Mouse (Mus musculus) erythroblast, embryonic 14.5 days (primary cell): ENCODE results near the gene Pagr1a. TPM values are rescaled to one million over a fixed set of nuclear protein-coding genes. Genes with fewer than 3 reads are reported as not detected.

Experiments
- H3K27me3 ChIP-seq: 2 replicates; pipeline ENCODE4 v1.6.1; 2012; ENCODE audit warnings: inconsistent platforms; ENCODE audit not compliant: control insufficient read depth
- H3K36me3 ChIP-seq: 2 replicates; pipeline ENCODE4 v1.6.1; 2012; ENCODE audit warnings: mild to moderate bottlenecking, inconsistent platforms; ENCODE audit not compliant: control insufficient read depth
- H3K4me1 ChIP-seq: 2 replicates; pipeline ENCODE4 v1.6.1; 2012; ENCODE audit warnings: inconsistent platforms; ENCODE audit not compliant: control insufficient read depth
- H3K4me3 ChIP-seq: replicated peaks from 2 replicates; pipeline ENCODE3; 2012; ENCODE audit warnings: moderate library complexity, mild to moderate bottlenecking, inconsistent platforms
- H3K9me3 ChIP-seq: 2 replicates; pipeline ENCODE4 v1.6.1; 2012; ENCODE audit warnings: low read length, inconsistent platforms, mixed read lengths; ENCODE audit not compliant: control insufficient read depth
- GATA1 ChIP-seq: IDR thresholded peaks from 2 replicates; pipeline ENCODE4 v1.6.1; 2012; ENCODE audit warnings: low read length, inconsistent platforms, mixed read lengths
- TAL1 ChIP-seq: IDR thresholded peaks from 3 replicates; pipeline ENCODE4 v1.6.1; 2012; ENCODE audit warnings: low read length, inconsistent platforms, mixed read lengths
- polyA plus RNA-seq: library from polyadenylated mRNA; stranded (reverse); fragments of >175 nt; gene quantifications from 2 replicates; pipeline ENCODE4 v1.2.3, GENCODE M21; 2012

Gene Pagr1a
- polyA plus RNA-seq, result 8.2 and 13.3 TPM in 2 replicates

DNA sequence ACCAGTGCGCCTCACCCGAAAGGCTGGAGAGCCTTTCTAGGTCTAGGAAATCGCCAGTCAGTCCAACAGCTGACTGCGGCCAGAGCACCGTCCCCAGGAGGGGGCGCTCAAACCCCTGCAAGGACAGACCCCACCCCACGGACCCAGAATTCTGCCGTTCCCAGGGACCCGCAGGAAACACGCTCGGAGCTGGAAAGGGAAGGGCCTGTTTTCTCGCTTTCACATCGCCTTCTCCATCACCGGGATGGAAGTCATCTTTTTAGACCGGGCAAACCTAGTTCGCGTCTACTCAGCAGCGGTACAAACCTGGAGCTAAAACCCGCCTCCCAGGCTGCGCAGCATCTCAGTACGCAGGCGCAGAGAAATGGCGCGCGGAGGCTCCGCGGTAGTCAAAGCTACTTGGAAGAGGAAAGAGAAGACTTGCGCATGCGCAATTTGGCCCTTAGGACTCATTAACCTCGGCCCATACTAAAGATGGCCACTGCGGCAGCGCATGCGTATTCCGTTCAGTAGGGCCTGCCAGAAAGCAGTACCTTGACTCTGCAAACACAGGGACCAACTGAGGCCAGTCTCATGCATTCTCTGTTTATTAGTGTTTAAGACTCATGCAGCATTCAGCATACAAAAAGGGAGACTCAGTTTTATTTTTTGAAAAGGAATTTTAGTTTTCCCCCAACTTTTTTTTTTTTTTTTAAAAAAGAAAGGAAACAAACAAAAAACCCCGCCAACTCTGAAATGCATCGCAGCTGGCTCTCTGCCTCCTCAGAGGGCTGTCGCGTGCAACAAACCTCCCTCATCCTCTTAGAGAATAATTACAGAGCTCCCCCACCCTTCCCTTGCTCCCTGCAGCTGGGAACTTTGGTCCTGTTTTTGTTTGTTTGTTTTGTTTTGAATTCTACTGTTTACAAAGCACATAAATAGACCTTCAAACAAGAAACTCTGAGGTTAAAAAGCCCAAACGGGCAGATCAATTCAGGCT, at the start of gene Pagr1a:
Pagr1a (minus strand) TSS at position 382 of the 979 bp plus-strand sequence.
- Histone ChIP-seq H3K9me3 (no peaks in the 10 kb centered on the region), H3K27me3 (peaks cover 7% of the 10 kb centered on the region), H3K4me1 (peaks cover 71% of the 10 kb centered on the region), H3K36me3 (peaks cover 46% of the 10 kb centered on the region), H3K4me3 (peak within 1 kb of the TSS; percentile 81)
- TF ChIP-seq TAL1, result no peak
- no peak for TF ChIP-seq GATA1

- no peak for TF ChIP-seq GATA1
- TF ChIP-seq TAL1, result no peak
- Histone ChIP-seq H3K4me3 (no peak overlapping the region), H3K27me3 (no peaks in the 10 kb centered on the region), H3K4me1 (peaks cover 4% of the 10 kb centered on the region; the same call in 1 of the 2 replicates), H3K9me3 (no peaks in the 10 kb centered on the region), H3K36me3 (no peaks in the 10 kb centered on the region)
Measured at GRCm38 (mm10) chr7:127066317-127066716, 49.2 kb upstream of the Pagr1a start.

- no peaks in the 10 kb centered on the region for H3K9me3 ChIP-seq
- H3K4me3 ChIP-seq, result no peak overlapping the region
- H3K4me1 ChIP-seq, result peaks cover 4% of the 10 kb centered on the region; the same call in 1 of the 2 replicates
- H3K36me3 ChIP-seq, result no peaks in the 10 kb centered on the region
- TF ChIP-seq TAL1 (no peak), GATA1 (no peak)
- peaks cover 2% of the 10 kb centered on the region; the same call in 1 of the 2 replicates for H3K27me3 ChIP-seq
Measured at GRCm38 (mm10) chr7:127065538-127065937, 48.4 kb upstream of the Pagr1a start.

- no peak for TF ChIP-seq GATA1
- TF ChIP-seq TAL1, result no peak
- Histone ChIP-seq H3K4me3 (no peak overlapping the region), H3K36me3 (no peaks in the 10 kb centered on the region), H3K4me1 (no peaks in the 10 kb centered on the region), H3K27me3 (peaks cover 48% of the 10 kb centered on the region), H3K9me3 (no peaks in the 10 kb centered on the region)
Measured at GRCm38 (mm10) chr7:127055026-127055585, 38.0 kb upstream of the Pagr1a start.

- H3K4me1 ChIP-seq, result peaks cover 35% of the 10 kb centered on the region
- peaks cover 2% of the 10 kb centered on the region; the same call in 1 of the 2 replicates for H3K27me3 ChIP-seq
- peak within 1 kb of the TSS; percentile 82 for H3K4me3 ChIP-seq
- no peak for TF ChIP-seq TAL1
- TF ChIP-seq GATA1, result no peak
- H3K36me3 ChIP-seq, result peaks cover 47% of the 10 kb centered on the region
- no peaks in the 10 kb centered on the region for H3K9me3 ChIP-seq
Measured at GRCm38 (mm10) chr7:127041851-127042672, 24.9 kb upstream of the Pagr1a start, which contains the start of gene Kif22. Gene Kif22 (minus strand): TSS chr7:127042471.

GRCm38 (mm10) chr7:127031244-127031643, 14.1 kb upstream of the Pagr1a start:
- no peaks in the 10 kb centered on the region for H3K27me3 ChIP-seq
- peaks cover 47% of the 10 kb centered on the region for H3K4me1 ChIP-seq
- TF ChIP-seq TAL1 (no peak), GATA1 (no peak)
- H3K9me3 ChIP-seq, result no peaks in the 10 kb centered on the region
- peaks cover 89% of the 10 kb centered on the region for H3K36me3 ChIP-seq
- H3K4me3 ChIP-seq, result no peak overlapping the region

DNA sequence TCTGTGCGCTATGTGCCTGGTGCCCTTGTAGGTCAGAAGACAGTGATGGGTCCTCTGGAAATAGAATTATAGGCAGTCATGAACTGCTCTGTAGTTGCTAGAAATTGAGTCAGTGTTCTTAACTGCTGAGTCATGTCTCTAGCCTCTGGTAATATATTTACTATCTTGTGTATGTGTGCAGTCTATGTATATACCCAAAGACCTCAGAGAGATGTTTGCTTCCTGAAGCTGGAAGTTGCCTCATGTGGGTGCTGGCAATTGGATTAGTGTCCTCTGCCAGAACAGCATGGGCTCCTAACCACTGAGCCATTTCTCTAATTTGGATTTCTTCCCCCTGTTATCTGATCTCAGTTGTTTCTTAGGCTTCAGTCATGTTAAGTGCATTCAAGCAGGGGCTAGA, 13.0 kb upstream of the Pagr1a start:
- no peak for TF ChIP-seq GATA1
- TF ChIP-seq TAL1, result no peak
- H3K27me3 ChIP-seq, result no peaks in the 10 kb centered on the region
- H3K9me3 ChIP-seq, result no peaks in the 10 kb centered on the region
- H3K36me3 ChIP-seq, result peaks cover 85% of the 10 kb centered on the region
- peaks cover 53% of the 10 kb centered on the region for H3K4me1 ChIP-seq
- H3K4me3 ChIP-seq, result no peak overlapping the region

- H3K4me1 ChIP-seq, result peaks cover 73% of the 10 kb centered on the region
- H3K36me3 ChIP-seq, result peaks cover 85% of the 10 kb centered on the region
- H3K27me3 ChIP-seq, result no peaks in the 10 kb centered on the region
Measured at GRCm38 (mm10) chr7:127027885-127028284, 10.7 kb upstream of the Pagr1a start.

More at GRCm38 (mm10) chr7:127027885-127028284, 10.7 kb upstream of the Pagr1a start:
- H3K4me3 ChIP-seq, result peak overlapping the region; percentile 94
- TF ChIP-seq GATA1 (no peak), TAL1 (no peak)
- no peaks in the 10 kb centered on the region for H3K9me3 ChIP-seq
